Mouse (Mus musculus) midbrain, postnatal 0 days (tissue): ENCODE data around the gene H2al1a. TPM values are rescaled to one million over a fixed set of nuclear protein-coding genes. Genes with fewer than 3 reads are reported as not detected.
"Not testable (repeated sequence)": the region's sequence is repeated elsewhere in the genome, so short reads cannot be mapped to it uniquely, and the experiment has no call there.

Experiments used
- ATAC-seq: fragments of 200-750 bp; cut with Nextera tagmentation; 2 replicates; pipeline ENCODE4 v1.8.0; 2017; ENCODE audit warnings: moderate number of reproducible peaks, mild to moderate bottlenecking, moderate TSS enrichment, moderate library complexity; ENCODE audit not compliant: low FRiP score
- DNase-seq: peaks from one replicate; pipeline ENCODE4 v3.0.0-alpha.2; 2015; ENCODE audit warnings: low spot score
- H3K27ac ChIP-seq: fragments of 300-500 bp; sonication (generic); 2 replicates; pipeline ENCODE4 v1.5.1; 2014; ENCODE audit warnings: low read depth, mild to moderate bottlenecking, low read length, mixed read lengths
- H3K27me3 ChIP-seq: fragments of 300-500 bp; sonication (generic); 2 replicates; pipeline ENCODE4 v1.6.1; 2014; ENCODE audit warnings: low read length, control low read depth, mixed read lengths; ENCODE audit not compliant: insufficient read depth
- H3K36me3 ChIP-seq: fragments of 300-500 bp; sonication (generic); 2 replicates; pipeline ENCODE4 v1.6.1; 2014; ENCODE audit warnings: low read length, control low read depth, mixed read lengths; ENCODE audit not compliant: insufficient read depth
- H3K4me1 ChIP-seq: fragments of 300-500 bp; sonication (generic); 2 replicates; pipeline ENCODE4 v1.6.1; 2014; ENCODE audit warnings: mild to moderate bottlenecking, control low read depth, antibody characterized with exemption, low read length, mixed read lengths; ENCODE audit not compliant: insufficient read depth
- H3K4me2 ChIP-seq: fragments of 300-500 bp; sonication (generic); 2 replicates; pipeline ENCODE4 v1.6.1; 2014; ENCODE audit warnings: low read depth, mild to moderate bottlenecking, low read length, mixed read lengths; ENCODE audit not compliant: poor library complexity, severe bottlenecking
- H3K4me3 ChIP-seq: fragments of 300-500 bp; sonication (generic); 2 replicates; pipeline ENCODE4 v1.5.1; 2014; ENCODE audit warnings: low read depth, mild to moderate bottlenecking, low read length, moderate library complexity
- H3K9ac ChIP-seq: fragments of 300-500 bp; sonication (generic); replicated peaks from 2 replicates; pipeline ENCODE4 v1.6.1; 2014; ENCODE audit warnings: mild to moderate bottlenecking, low read length, moderate library complexity, mixed read lengths; ENCODE audit not compliant: poor library complexity, severe bottlenecking
- H3K9me3 ChIP-seq: fragments of 300-500 bp; sonication (generic); 2 replicates; pipeline ENCODE4 v1.6.1; 2016; ENCODE audit warnings: low read length, control low read depth
- CTCF ChIP-seq: IDR thresholded peaks from 2 replicates; pipeline ENCODE4 v1.5.1; 2016; ENCODE audit warnings: antibody characterized with exemption, mild to moderate bottlenecking
- WGBS: fragments of 180-500 bp; shearing (Covaris S2); extraction: QIAGEN DNeasy Blood & Tissue Kit; methylation state at CpG from one replicate; pipeline ENCODE4 v1.1.7; 2014; 5-methylcytosine and 5-hydroxymethylcytosine counted together
- polyA plus RNA-seq: library from polyadenylated mRNA; unstranded; fragments of >200 nt; fragmentation: Nextera tagmentation; extraction: Ambion mirVana; gene quantifications from 2 replicates; pipeline ENCODE4 v1.2.1, GENCODE M21; 2015
- total RNA-seq: library from RNA; depleted of rRNA; stranded (reverse); fragments of >200 nt; gene quantifications from 2 replicates; pipeline ENCODE4 v1.2.3, GENCODE M21; 2014

Gene H2al1a
- total and polyA plus RNA-seq, 2 experiments from 2014 or later, result not detected

DNA sequence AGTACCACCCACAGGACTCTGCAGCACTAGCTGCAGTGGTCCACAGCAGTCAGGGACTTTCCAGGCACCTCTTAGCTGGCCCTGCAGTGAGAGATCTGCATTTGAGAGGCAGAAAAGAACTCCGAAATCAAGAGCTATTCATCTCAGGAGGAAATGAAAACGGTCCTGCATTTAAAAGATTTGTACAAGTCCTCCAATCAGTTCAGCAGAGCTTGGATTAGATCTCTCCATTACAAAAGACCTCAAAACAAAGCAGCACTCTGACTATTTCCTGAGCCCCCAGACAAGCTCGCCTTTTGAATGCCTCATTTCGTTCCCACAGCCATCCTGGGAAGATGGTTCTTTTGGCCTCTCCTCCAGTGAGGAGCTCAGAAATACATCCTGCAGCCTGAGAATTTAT is 9.8 kb upstream of the H2al1a start:
- no peaks in the 10 kb centered on the region for H3K36me3 ChIP-seq
- H3K9me3 ChIP-seq, result no peaks in the 10 kb centered on the region
- TF ChIP-seq CTCF, result no peak
- no peak for ATAC-seq
- no peak overlapping the region for H3K9ac ChIP-seq
- no peak for DNase-seq
- H3K27me3 ChIP-seq, result no peaks in the 10 kb centered on the region
- WGBS, result 38% methylated on average over 4 of the region's 4 CpGs
- H3K4me3 ChIP-seq, result no peak overlapping the region
- H3K4me2 ChIP-seq, result no peak overlapping the region
- H3K27ac ChIP-seq, result no peak overlapping the region
- H3K4me1 ChIP-seq, result no peaks in the 10 kb centered on the region

- not testable (repeated sequence) for H3K9me3 ChIP-seq, H3K4me2 ChIP-seq, H3K36me3 ChIP-seq, H3K4me1 ChIP-seq, H3K4me3 ChIP-seq, H3K9ac ChIP-seq, H3K27me3 ChIP-seq, DNase-seq, ATAC-seq, H3K27ac ChIP-seq
- 92% methylated on average over 1 of the region's 3 CpGs for WGBS
These were observed 3.1 kb downstream of the H2al1a start, which contains the start of gene H2al1b for GRCm38 (mm10) chrX:11302132-11302531. H2al1b (plus strand) TSS chrX:11302432.

- ATAC-seq, H3K4me1 ChIP-seq, H3K9me3 ChIP-seq, H3K9ac ChIP-seq, H3K27ac ChIP-seq, H3K27me3 ChIP-seq, H3K4me2 ChIP-seq, H3K36me3 ChIP-seq, H3K4me3 ChIP-seq, DNase-seq: not testable (repeated sequence)
- 87% methylated on average over 1 of the region's 6 CpGs for WGBS
These were observed 6.3 kb downstream of the H2al1a start, which contains the start of gene H2al1c for GRCm38 (mm10) chrX:11305355-11305754. H2al1c (plus strand) TSS chrX:11305655.

GRCm38 (mm10) chrX:11308524-11308923 is 9.5 kb downstream of the H2al1a start, which contains the start of gene H2al1d:
H2al1d (plus strand) TSS chrX:11308824.
- WGBS, result no CpG with 5 or more reads among the region's 6 CpGs
- not testable (repeated sequence) for H3K4me1 ChIP-seq, ATAC-seq, H3K4me3 ChIP-seq, H3K9ac ChIP-seq, H3K36me3 ChIP-seq, DNase-seq, H3K9me3 ChIP-seq, H3K27me3 ChIP-seq, H3K27ac ChIP-seq, H3K4me2 ChIP-seq

- not testable (repeated sequence) for H3K9me3 ChIP-seq, H3K4me1 ChIP-seq, H3K27ac ChIP-seq, H3K36me3 ChIP-seq, ATAC-seq, H3K4me2 ChIP-seq, DNase-seq, H3K9ac ChIP-seq, H3K4me3 ChIP-seq, H3K27me3 ChIP-seq
- WGBS, result no CpG with 5 or more reads among the region's 3 CpGs
These were observed 12.6 kb downstream of the H2al1a start, which contains the start of gene H2al1e for GRCm38 (mm10) chrX:11311634-11312033. H2al1e (plus strand) TSS chrX:11311934.

DNA sequence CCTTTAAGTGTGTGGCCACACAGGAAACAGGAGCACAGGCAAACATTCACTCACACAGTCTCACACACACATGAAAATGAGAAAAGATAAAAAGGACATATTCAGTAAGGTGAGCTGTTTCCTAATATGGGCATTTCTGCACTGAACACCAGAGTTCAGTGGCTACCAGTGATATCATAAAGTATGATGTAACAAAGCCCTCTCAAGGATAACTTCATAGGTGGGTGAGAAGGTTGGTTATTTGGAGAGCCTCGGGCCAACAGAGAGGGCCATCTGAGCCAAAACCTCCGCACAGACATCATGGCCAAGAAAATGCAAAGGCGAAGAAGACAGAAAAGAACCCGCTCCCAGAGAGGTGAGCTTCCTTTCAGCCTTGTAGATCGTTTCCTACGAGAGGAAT is 15.8 kb downstream of the H2al1a start, which contains the start of gene H2al1f:
H2al1f (plus strand) TSS at position 301 of the 400 bp plus-strand sequence.
- not testable (repeated sequence) for H3K9me3 ChIP-seq, H3K4me1 ChIP-seq, H3K4me2 ChIP-seq, H3K9ac ChIP-seq, ATAC-seq, H3K4me3 ChIP-seq, DNase-seq, H3K27me3 ChIP-seq, H3K27ac ChIP-seq, H3K36me3 ChIP-seq
- no CpG with 5 or more reads among the region's 6 CpGs for WGBS

- not testable (repeated sequence) for H3K4me3 ChIP-seq, H3K36me3 ChIP-seq
These were observed 18.9 kb downstream of the H2al1a start, which contains the start of gene H2al1g for GRCm38 (mm10) chrX:11317956-11318355. H2al1g (plus strand) TSS chrX:11318256.

GRCm38 (mm10) chrX:11321192-11321591 is 22.1 kb downstream of the H2al1a start, which contains the start of gene H2al1h:
H2al1h (plus strand) TSS chrX:11321492.
- ATAC-seq, H3K27me3 ChIP-seq, H3K4me2 ChIP-seq, H3K36me3 ChIP-seq, H3K4me1 ChIP-seq, H3K27ac ChIP-seq, DNase-seq, H3K9me3 ChIP-seq, H3K4me3 ChIP-seq, H3K9ac ChIP-seq: not testable (repeated sequence)
- WGBS, result no CpG with 5 or more reads among the region's 6 CpGs

More at GRCm38 (mm10) chrX:11317956-11318355, 18.9 kb downstream of the H2al1a start, which contains the start of gene H2al1g:
- not testable (repeated sequence) for ATAC-seq, H3K9me3 ChIP-seq, H3K4me2 ChIP-seq, H3K27ac ChIP-seq, DNase-seq, H3K27me3 ChIP-seq, H3K9ac ChIP-seq, H3K4me1 ChIP-seq
- no CpG with 5 or more reads among the region's 3 CpGs for WGBS

GRCm38 (mm10) chrX:11324359-11324758 is 25.3 kb downstream of the H2al1a start, which contains the start of gene H2al1i:
H2al1i (plus strand) TSS chrX:11324659.
- H3K9me3 ChIP-seq, H3K9ac ChIP-seq, H3K36me3 ChIP-seq, H3K27ac ChIP-seq, H3K4me1 ChIP-seq, DNase-seq, ATAC-seq, H3K4me2 ChIP-seq, H3K27me3 ChIP-seq, H3K4me3 ChIP-seq: not testable (repeated sequence)
- no CpG with 5 or more reads among the region's 5 CpGs for WGBS
